Mouse (Mus musculus) kidney, postnatal 0 days (tissue): ENCODE measurements around the gene Ugt2a3. TPM values are rescaled to one million over a fixed set of nuclear protein-coding genes. Genes with fewer than 3 reads are reported as not detected.
"Not testable (repeated sequence)": the region's sequence is repeated elsewhere in the genome, so short reads cannot be mapped to it uniquely, and the experiment has no call there.

ENCODE experiments used
- ATAC-seq: fragments of 200-750 bp; cut with Nextera tagmentation; replicated peaks from 2 replicates; pipeline ENCODE4 v1.8.0; 2017; ENCODE audit warnings: low read depth, moderate number of reproducible peaks, moderate TSS enrichment, moderate library complexity; ENCODE audit not compliant: low FRiP score
- DNase-seq: peaks from one replicate; pipeline ENCODE4 v3.0.0-alpha.2; 2016; ENCODE audit warnings: low spot score
- H3K27ac ChIP-seq: fragments of 300-500 bp; sonication (generic); 2 replicates; pipeline ENCODE4 v1.5.1; 2014; ENCODE audit warnings: mild to moderate bottlenecking
- H3K27me3 ChIP-seq: fragments of 300-500 bp; sonication (generic); 2 replicates; pipeline ENCODE4 v1.6.1; 2014; ENCODE audit warnings: low read length, mixed read lengths; ENCODE audit not compliant: insufficient read depth
- H3K36me3 ChIP-seq: fragments of 300-500 bp; sonication (generic); 2 replicates; pipeline ENCODE4 v1.6.1; 2014; ENCODE audit warnings: low read length, mixed read lengths; ENCODE audit not compliant: insufficient read depth
- H3K4me1 ChIP-seq: fragments of 300-500 bp; sonication (generic); replicated peaks from 2 replicates; pipeline ENCODE4 v1.6.1; 2014; ENCODE audit warnings: antibody characterized with exemption, low read length, mixed read lengths; ENCODE audit not compliant: insufficient read depth
- H3K4me2 ChIP-seq: fragments of 300-500 bp; sonication (generic); 2 replicates; pipeline ENCODE4 v1.6.1; 2014; ENCODE audit warnings: mild to moderate bottlenecking, low read length, moderate library complexity, mixed read lengths
- H3K4me3 ChIP-seq: fragments of 300-500 bp; sonication (generic); replicated peaks from 2 replicates; pipeline ENCODE4 v1.5.1; 2014; ENCODE audit warnings: low read depth, low read length
- H3K9ac ChIP-seq: fragments of 300-500 bp; sonication (generic); 2 replicates; pipeline ENCODE4 v1.6.1; 2014; ENCODE audit warnings: low read depth, low read length
- H3K9me3 ChIP-seq: fragments of 300-500 bp; sonication (generic); replicated peaks from 2 replicates; pipeline ENCODE4 v1.6.1; 2016; ENCODE audit warnings: low read length, inconsistent platforms, mixed read lengths
- CTCF ChIP-seq: IDR thresholded peaks from 2 replicates; pipeline ENCODE4 v1.5.1; 2016; ENCODE audit warnings: antibody characterized with exemption, low read depth, mild to moderate bottlenecking, moderate library complexity
- WGBS: fragments of 180-500 bp; shearing (Covaris S2); extraction: QIAGEN DNeasy Blood & Tissue Kit; methylation state at CpG from one replicate; pipeline ENCODE4 v1.1.7; 2014; 5-methylcytosine and 5-hydroxymethylcytosine counted together
- polyA plus RNA-seq: library from polyadenylated mRNA; unstranded; fragments of >200 nt; fragmentation: Nextera tagmentation; extraction: Ambion mirVana; gene quantifications from 2 replicates; pipeline ENCODE4 v1.2.1, GENCODE M21; 2015

Gene Ugt2a3
- 0.13 and 0.18 TPM in 2 replicates for polyA plus RNA-seq

- Histone ChIP-seq H3K9ac (no peak within 1 kb of the TSS), H3K4me1 (no peaks in the 10 kb centered on the region), H3K36me3 (no peaks in the 10 kb centered on the region), H3K4me3 (no peak within 1 kb of the TSS), H3K27ac (no peak within 1 kb of the TSS), H3K9me3 (no peaks in the 10 kb centered on the region), H3K27me3 (no peaks in the 10 kb centered on the region), H3K4me2 (no peak within 1 kb of the TSS)
- TF ChIP-seq CTCF, result no peak
- 71% methylated on average over 11 of the region's 11 CpGs for WGBS
- DNase-seq (no peak), ATAC-seq (no peak)
Measured at GRCm38 (mm10) chr5:87336961-87337697, at the start of gene Ugt2a3. Gene Ugt2a3 (minus strand): TSS chr5:87337195.

DNA sequence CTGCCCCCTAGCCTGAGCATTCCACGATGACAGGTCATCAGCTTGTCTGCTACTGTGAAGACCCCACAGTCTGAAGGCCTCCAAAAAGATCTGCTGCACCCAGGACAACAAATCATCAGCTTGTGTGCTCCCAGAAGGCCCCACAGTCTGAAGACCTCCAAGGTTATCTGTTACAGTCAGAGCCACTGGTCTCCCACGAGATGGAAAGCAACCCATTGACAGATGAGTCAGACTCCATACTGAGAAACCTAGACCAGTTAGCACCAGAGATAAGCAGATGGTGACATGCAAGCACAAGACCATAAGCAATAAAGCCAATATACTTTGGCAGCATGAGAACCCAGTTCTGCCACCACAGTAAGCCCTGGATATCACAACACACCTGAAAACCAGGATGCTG, 43.2 kb upstream of the Ugt2a3 start:
- WGBS, result 71% methylated on average over 2 of the region's 2 CpGs
- no peak for DNase-seq
- Histone ChIP-seq H3K27me3 (no peaks in the 10 kb centered on the region), H3K4me3 (no peak overlapping the region), H3K9me3 (no peaks in the 10 kb centered on the region), H3K36me3 (no peaks in the 10 kb centered on the region), H3K4me2 (no peak overlapping the region), H3K27ac (no peak overlapping the region), H3K4me1 (no peaks in the 10 kb centered on the region), H3K9ac (no peak overlapping the region)
- no peak for TF ChIP-seq CTCF
- ATAC-seq, result no peak

GRCm38 (mm10) chr5:87379825-87380224, 42.8 kb upstream of the Ugt2a3 start:
- DNase-seq (no peak), ATAC-seq (no peak)
- no peak overlapping the region for H3K27ac ChIP-seq
- TF ChIP-seq CTCF, result no peak
- no peak overlapping the region for H3K9ac ChIP-seq
- no peaks in the 10 kb centered on the region for H3K36me3 ChIP-seq
- no peaks in the 10 kb centered on the region for H3K9me3 ChIP-seq
- H3K27me3 ChIP-seq, result no peaks in the 10 kb centered on the region
- no peak overlapping the region for H3K4me2 ChIP-seq
- H3K4me3 ChIP-seq, result no peak overlapping the region
- H3K4me1 ChIP-seq, result no peaks in the 10 kb centered on the region

GRCm38 (mm10) chr5:87375874-87376383, 38.9 kb upstream of the Ugt2a3 start:
- Histone ChIP-seq H3K9me3 (no peaks in the 10 kb centered on the region), H3K9ac (no peak overlapping the region), H3K4me1 (no peaks in the 10 kb centered on the region), H3K27me3 (no peaks in the 10 kb centered on the region), H3K27ac (no peak overlapping the region), H3K36me3 (no peaks in the 10 kb centered on the region), H3K4me3 (no peak overlapping the region), H3K4me2 (no peak overlapping the region)
- DNase-seq (no peak), ATAC-seq (no peak)
- TF ChIP-seq CTCF, result no peak
- 92% methylated on average over 3 of the region's 3 CpGs for whole genome bisulfite sequencing

GRCm38 (mm10) chr5:87373502-87373863, 36.5 kb upstream of the Ugt2a3 start:
- H3K36me3 ChIP-seq, result no peaks in the 10 kb centered on the region
- 53% methylated on average over 1 of the region's 1 CpGs for WGBS
- no peak overlapping the region for H3K4me3 ChIP-seq
- no peak for TF ChIP-seq CTCF
- DNase-seq (no peak), ATAC-seq (no peak)
- no peaks in the 10 kb centered on the region for H3K4me1 ChIP-seq
- H3K27ac ChIP-seq, result no peak overlapping the region
- no peaks in the 10 kb centered on the region for H3K27me3 ChIP-seq
- H3K4me2 ChIP-seq, result no peak overlapping the region
- H3K9me3 ChIP-seq, result no peaks in the 10 kb centered on the region
- no peak overlapping the region for H3K9ac ChIP-seq

DNA sequence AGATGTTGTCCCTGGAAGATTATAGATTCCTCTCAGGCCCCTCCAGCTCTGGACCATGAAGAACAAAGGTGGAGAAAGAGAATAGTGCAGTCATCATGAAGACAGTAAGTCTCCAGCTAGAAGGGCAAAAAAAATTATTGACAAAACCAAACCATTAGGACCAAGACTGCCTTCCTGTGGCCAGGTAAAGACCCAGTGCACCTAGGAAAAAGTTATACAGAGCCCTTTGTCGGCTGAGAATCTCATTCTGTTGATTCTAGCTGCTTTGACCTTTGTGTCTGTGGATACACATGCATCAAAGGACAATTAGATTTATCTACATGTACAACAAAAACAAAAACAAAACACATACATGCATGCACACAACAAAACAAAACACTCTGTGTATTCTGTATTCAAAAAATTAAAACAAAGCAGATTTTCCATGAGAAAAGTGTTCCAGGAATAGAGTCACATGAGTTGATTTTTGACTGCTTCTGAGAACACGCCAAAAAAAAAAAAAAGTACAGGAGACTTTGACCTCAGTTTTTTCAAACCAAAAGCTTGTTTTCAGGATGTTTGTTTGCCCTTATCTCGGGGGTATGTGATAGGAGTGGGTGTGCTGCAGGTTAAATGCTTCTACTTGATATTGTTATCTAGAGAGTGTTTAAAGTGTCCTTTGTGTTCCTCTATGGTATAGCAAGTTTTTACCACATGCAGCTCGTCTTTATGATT, 36.0 kb upstream of the Ugt2a3 start:
- not testable (repeated sequence) for H3K9ac ChIP-seq, H3K4me2 ChIP-seq, DNase-seq, ATAC-seq, H3K9me3 ChIP-seq, H3K27ac ChIP-seq, H3K36me3 ChIP-seq, H3K4me1 ChIP-seq, H3K27me3 ChIP-seq, H3K4me3 ChIP-seq
- WGBS, result 62% methylated on average over 4 of the region's 4 CpGs
